Mouse (Mus musculus): ENCODE results near the gene Hist1h3h. TPM values are rescaled to one million over a fixed set of nuclear protein-coding genes. Genes with fewer than 3 reads are reported as not detected.

Gene Hist1h3h
- total RNA-seq, 2 experiments from 2014 or later: 48.4 to 55.7 TPM

Small RNA genes lying within 50 kb of the gene (microRNA-seq; reads per million reads assigned to microRNA genes)
- gene Gm44357 (0 reads per million in 2 experiments), gene Gm44367 (0 reads per million in 2 experiments), gene Gm44454 (0 reads per million in 2 experiments)

Other genes with a start within 250 kb of the Hist1h3h start
- gene Nkapl, start 249.2 kb upstream of the Hist1h3h start, total RNA-seq (2021): under 1 TPM; 0.57 to 0.96 TPM
- 1 to 10 TPM; 5.9 to 6.6 TPM for gene Zkscan4, start 238.8 kb upstream of the Hist1h3h start, total RNA-seq (2021)
- gene Gm10065, start 238.2 kb upstream of the Hist1h3h start, total RNA-seq (2021): not detected
- gene AK157302, start 222.4 kb upstream of the Hist1h3h start, total RNA-seq (2021): 10 to 100 TPM; 20.5 to 23.0 TPM
- gene Gm11273, start 216.2 kb upstream of the Hist1h3h start, total RNA-seq (2021): 10 to 100 TPM; 56.7 to 70.9 TPM
- 10 to 100 TPM; 16.8 to 18.7 TPM for gene Zkscan8, start 186.5 kb upstream of the Hist1h3h start, total RNA-seq (2021)
- gene Olfr1366, start 174.9 kb upstream of the Hist1h3h start, total RNA-seq (2021): not detected
- not detected for gene Olfr1535, start 157.8 kb upstream of the Hist1h3h start, total RNA-seq (2021)
- gene Olfr1364, start 135.9 kb upstream of the Hist1h3h start, total RNA-seq (2021): not detected
- not detected for gene Olfr1362, start 103.6 kb upstream of the Hist1h3h start, total RNA-seq (2021)
- not detected for gene Olfr11, start 75.1 kb upstream of the Hist1h3h start, total RNA-seq (2021)
- not detected for gene Olfr1361, start 54.3 kb upstream of the Hist1h3h start, total RNA-seq (2021)
- not detected for gene Olfr1360, start 40.3 kb upstream of the Hist1h3h start, total RNA-seq (2021)
- gene Olfr1359, start 19.5 kb upstream of the Hist1h3h start, total RNA-seq (2021): not detected
- 10 to 100 TPM; 27.6 to 36.7 TPM for gene Hist1h2bl, start 1.5 kb upstream of the Hist1h3h start, total RNA-seq (2021)
- 10 to 100 TPM in 1 of 2 experiments, 1 to 10 TPM in 1; 8.2 to 48.5 TPM for gene Hist1h2ai, start 1.2 kb upstream of the Hist1h3h start, total RNA-seq (2021)
- gene Hist1h2bm, start 4.4 kb downstream of the Hist1h3h start, total RNA-seq (2021): 1 to 10 TPM; 2.9 to 3.3 TPM
- 10 to 100 TPM; 14.8 to 23.1 TPM for gene Hist1h4j, start 17.4 kb downstream of the Hist1h3h start, total RNA-seq (2021)
- 100 to 1,000 TPM; 282 to 318 TPM for gene Hist1h4k, start 32.8 kb downstream of the Hist1h3h start, total RNA-seq (2021)
- gene Hist1h2ak, start 36.2 kb downstream of the Hist1h3h start, total RNA-seq (2021): 10 to 100 TPM; 11.8 to 15.2 TPM
- gene Hist1h2bn, start 36.5 kb downstream of the Hist1h3h start, total RNA-seq (2021): 1 to 10 TPM; 2.7 to 6.6 TPM
- gene Hist1h1b, start 63.0 kb downstream of the Hist1h3h start, total RNA-seq (2021): 1 to 10 TPM; 4.4 to 4.9 TPM
- 10 to 100 TPM; 45.5 to 56.3 TPM for gene Hist1h3i, start 65.7 kb downstream of the Hist1h3h start, total RNA-seq (2021)
- not detected for gene Hist1h2an, start 69.6 kb downstream of the Hist1h3h start, total RNA-seq (2021)
- 1 to 10 TPM; 4.7 to 5.9 TPM for gene Hist1h2bp, start 69.8 kb downstream of the Hist1h3h start, total RNA-seq (2021)
- 10 to 100 TPM; 36.0 to 39.2 TPM for gene Hist1h2bq, start 92.5 kb downstream of the Hist1h3h start, total RNA-seq (2021)
- 10 to 100 TPM; 10.7 to 27.7 TPM for gene Hist1h2ao, start 92.8 kb downstream of the Hist1h3h start, total RNA-seq (2021)
- gene Hist1h4m, start 94.1 kb downstream of the Hist1h3h start, total RNA-seq (2021): 100 to 1,000 TPM; 262 to 266 TPM
- 10 to 100 TPM; 39.3 to 58.5 TPM for gene Hist1h4n, start 114.5 kb downstream of the Hist1h3h start, total RNA-seq (2021)
- gene Hist1h2ap, start 115.8 kb downstream of the Hist1h3h start, total RNA-seq (2021): 10 to 100 TPM in 1 of 2 experiments, not detected in 1; 24.8 TPM
- gene Hist1h2br, start 116.1 kb downstream of the Hist1h3h start, total RNA-seq (2021): 10 to 100 TPM; 36.0 to 38.4 TPM
- 1 to 10 TPM; 2.5 to 2.9 TPM for gene Zfp184, start 227.4 kb downstream of the Hist1h3h start, total RNA-seq (2021)